Mouse (Mus musculus) stomach, embryonic 14.5 days (tissue): ENCODE measurements around the gene Trim47. TPM values are rescaled to one million over a fixed set of nuclear protein-coding genes. Genes with fewer than 3 reads are reported as not detected.

Experiments used
- ATAC-seq: fragments of 200-750 bp; cut with Nextera tagmentation; 2 replicates; pipeline ENCODE4 v1.8.0; 2017; ENCODE audit warnings: low read depth, moderate TSS enrichment; ENCODE audit not compliant: insufficient number of reproducible peaks, insufficient read depth, low FRiP score
- H3K27ac ChIP-seq: fragments of 300-500 bp; sonication (generic); 2 replicates; pipeline ENCODE4 v1.5.1; 2014; ENCODE audit warnings: mild to moderate bottlenecking, low read length, moderate library complexity, mixed read lengths
- H3K27me3 ChIP-seq: fragments of 300-500 bp; sonication (generic); 2 replicates; pipeline ENCODE4 v1.6.1; 2014; ENCODE audit warnings: low read length, control low read depth, mixed read lengths; ENCODE audit not compliant: control insufficient read depth, insufficient read depth
- H3K36me3 ChIP-seq: fragments of 300-500 bp; sonication (generic); 2 replicates; pipeline ENCODE4 v1.6.1; 2014; ENCODE audit warnings: mild to moderate bottlenecking, control low read depth, low read length, moderate library complexity, mixed read lengths; ENCODE audit not compliant: control insufficient read depth, insufficient read depth
- H3K4me1 ChIP-seq: fragments of 300-500 bp; sonication (generic); 2 replicates; pipeline ENCODE4 v1.6.1; 2014; ENCODE audit warnings: low read length, control low read depth, mixed read lengths; ENCODE audit not compliant: control insufficient read depth, insufficient read depth
- H3K4me2 ChIP-seq: fragments of 300-500 bp; sonication (generic); replicated peaks from 2 replicates; pipeline ENCODE4 v1.6.1; 2014; ENCODE audit warnings: low read depth, low read length, control low read depth
- H3K4me3 ChIP-seq: fragments of 300-500 bp; sonication (generic); 2 replicates; pipeline ENCODE4 v1.5.1; 2014; ENCODE audit warnings: low read depth, low read length, control low read depth
- H3K9ac ChIP-seq: fragments of 300-500 bp; sonication (generic); replicated peaks from 2 replicates; pipeline ENCODE4 v1.6.1; 2014; ENCODE audit warnings: low read depth, mild to moderate bottlenecking, control low read depth, low read length, moderate library complexity, mixed read lengths
- H3K9me3 ChIP-seq: fragments of 300-500 bp; sonication (generic); 2 replicates; pipeline ENCODE4 v1.6.1; 2016; ENCODE audit warnings: low read depth, low read length, control low read depth; ENCODE audit not compliant: control insufficient read depth
- WGBS: fragments of 180-500 bp; shearing (Covaris S2); extraction: QIAGEN DNeasy Blood & Tissue Kit; methylation state at CpG from one replicate; pipeline ENCODE4 v1.1.7; 2014; 5-methylcytosine and 5-hydroxymethylcytosine counted together
- polyA plus RNA-seq: library from polyadenylated mRNA; unstranded; fragments of >200 nt; fragmentation: Nextera tagmentation; extraction: Ambion mirVana; gene quantifications from 2 replicates; pipeline ENCODE4 v1.2.1, GENCODE M21; 2014

Gene Trim47
- polyA plus RNA-seq, 1 experiment from 2014 or later: 12.2 TPM

- no peak for ATAC-seq
- Histone ChIP-seq H3K27me3 (no peaks in the 10 kb centered on the region), H3K36me3 (peaks cover 18% of the 10 kb centered on the region), H3K4me3 (no peak overlapping the region), H3K9ac (no peak overlapping the region), H3K4me1 (no peaks in the 10 kb centered on the region), H3K27ac (no peak overlapping the region), H3K4me2 (no peak overlapping the region), H3K9me3 (no peaks in the 10 kb centered on the region)
- 66% methylated on average over 23 of the region's 23 CpGs for WGBS
Measured at GRCm38 (mm10) chr11:116064187-116064867, 62.7 kb downstream of the Trim47 start.

DNA sequence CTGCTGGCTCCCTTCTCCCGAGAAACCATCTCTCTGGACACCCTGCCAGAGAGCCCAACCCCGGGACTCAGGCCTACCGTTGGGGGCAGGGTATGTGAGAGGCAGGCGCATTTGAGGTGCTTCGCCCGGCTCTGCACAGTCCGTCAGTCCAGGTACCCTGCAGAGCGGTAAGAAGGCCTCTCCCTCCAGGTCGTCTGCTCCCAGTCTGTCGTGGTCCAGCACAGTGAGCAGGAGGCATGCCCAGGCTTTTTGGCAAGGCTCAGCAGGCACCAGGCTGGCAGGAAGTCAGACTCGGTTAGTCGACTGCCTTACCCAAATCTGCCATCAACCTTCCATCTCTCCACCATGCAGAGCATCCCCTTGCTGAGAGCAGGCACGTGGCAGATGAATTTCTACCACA lies 63.4 kb downstream of the Trim47 start:
- Histone ChIP-seq H3K4me3 (no peak overlapping the region), H3K9me3 (no peaks in the 10 kb centered on the region), H3K9ac (no peak overlapping the region), H3K36me3 (peaks cover 25% of the 10 kb centered on the region), H3K4me2 (no peak overlapping the region), H3K27ac (no peak overlapping the region), H3K4me1 (no peaks in the 10 kb centered on the region), H3K27me3 (no peaks in the 10 kb centered on the region)
- 71% methylated on average over 13 of the region's 13 CpGs for WGBS
- no peak for ATAC-seq

DNA sequence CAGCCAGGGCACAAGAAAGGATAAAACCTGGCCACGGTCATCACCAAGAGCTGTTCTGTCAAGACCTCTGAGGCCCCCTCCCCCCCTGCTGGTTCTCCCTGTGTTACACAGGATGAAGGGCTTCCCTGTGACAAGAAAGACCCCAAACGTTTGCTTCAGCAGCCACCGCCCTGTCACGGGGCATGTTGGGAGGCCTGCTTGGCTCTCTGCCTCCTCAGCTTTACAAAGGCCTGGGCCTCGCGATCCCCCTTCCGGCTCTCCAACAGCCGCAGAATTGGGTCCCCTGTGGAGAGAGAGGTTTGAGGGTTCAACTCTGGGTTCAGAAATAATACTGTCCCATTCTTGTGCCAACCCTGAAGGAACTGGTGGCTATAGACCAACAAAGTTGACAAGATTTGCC lies 64.5 kb downstream of the Trim47 start:
- no peak overlapping the region for H3K4me3 ChIP-seq
- no peaks in the 10 kb centered on the region for H3K9me3 ChIP-seq
- no peaks in the 10 kb centered on the region for H3K27me3 ChIP-seq
- H3K27ac ChIP-seq: no peak overlapping the region
- H3K4me1 ChIP-seq: no peaks in the 10 kb centered on the region
- peaks cover 35% of the 10 kb centered on the region for H3K36me3 ChIP-seq
- H3K9ac ChIP-seq: no peak overlapping the region
- ATAC-seq: no peak
- WGBS: 71% methylated on average over 8 of the region's 8 CpGs
- H3K4me2 ChIP-seq: no peak overlapping the region

DNA sequence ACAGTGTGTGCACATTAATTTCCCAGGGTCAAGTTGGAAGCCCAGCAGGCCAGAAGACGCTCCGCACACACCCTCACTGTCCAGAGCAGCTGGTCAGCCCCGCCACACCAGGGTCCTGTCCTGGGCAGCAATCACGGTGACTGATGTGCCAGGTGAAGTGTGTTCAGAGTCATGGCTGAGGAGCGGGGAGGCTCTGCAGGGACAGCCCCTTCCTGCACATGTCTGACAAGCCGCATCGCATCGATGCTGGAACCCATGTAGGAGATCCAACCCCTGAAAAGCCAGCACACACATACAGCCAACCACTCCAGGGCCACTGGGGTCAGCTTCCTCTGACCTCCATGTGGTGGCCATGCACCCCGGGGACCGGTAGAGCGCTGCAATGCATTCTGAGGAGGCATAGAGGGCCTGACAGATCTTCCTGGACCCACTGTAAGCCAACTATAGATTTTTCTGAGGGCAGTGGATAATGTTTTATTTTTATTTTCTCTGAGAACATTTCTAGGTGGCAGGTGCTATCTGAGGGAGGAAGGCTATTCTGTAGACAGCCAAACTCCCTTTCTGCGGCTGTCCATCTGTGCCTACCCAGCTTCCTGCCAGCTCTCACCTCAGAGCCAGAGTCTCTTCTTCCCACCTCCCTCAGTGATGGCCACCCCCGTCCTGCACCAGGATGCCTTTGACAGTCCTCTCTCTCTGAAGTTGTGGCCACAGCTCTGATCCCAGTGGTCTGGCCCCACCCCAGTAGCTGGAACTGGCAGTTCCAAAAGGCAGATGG lies 65.2 kb downstream of the Trim47 start:
- Histone ChIP-seq H3K4me3 (no peak overlapping the region), H3K27me3 (no peaks in the 10 kb centered on the region), H3K27ac (no peak overlapping the region), H3K36me3 (peaks cover 42% of the 10 kb centered on the region), H3K9ac (no peak overlapping the region), H3K9me3 (no peaks in the 10 kb centered on the region), H3K4me2 (no peak overlapping the region), H3K4me1 (no peaks in the 10 kb centered on the region)
- 83% methylated on average over 13 of the region's 13 CpGs for WGBS
- ATAC-seq: no peak

GRCm38 (mm10) chr11:116060596-116060995 lies 66.4 kb downstream of the Trim47 start:
- no peak overlapping the region for H3K4me2 ChIP-seq
- no peak overlapping the region for H3K9ac ChIP-seq
- no peak overlapping the region for H3K4me3 ChIP-seq
- H3K9me3 ChIP-seq: no peaks in the 10 kb centered on the region
- H3K27ac ChIP-seq: no peak overlapping the region
- peaks cover 52% of the 10 kb centered on the region for H3K36me3 ChIP-seq
- no peaks in the 10 kb centered on the region for H3K4me1 ChIP-seq
- WGBS: 72% methylated on average over 9 of the region's 9 CpGs
- ATAC-seq: no peak
- no peaks in the 10 kb centered on the region for H3K27me3 ChIP-seq

- WGBS: 93% methylated on average over 11 of the region's 11 CpGs
- H3K27me3 ChIP-seq: no peaks in the 10 kb centered on the region
- H3K27ac ChIP-seq: no peak overlapping the region
- no peak for ATAC-seq
- no peaks in the 10 kb centered on the region for H3K4me1 ChIP-seq
- H3K4me3 ChIP-seq: no peak overlapping the region
- H3K9me3 ChIP-seq: no peaks in the 10 kb centered on the region
- no peak overlapping the region for H3K9ac ChIP-seq
- no peak overlapping the region for H3K4me2 ChIP-seq
- H3K36me3 ChIP-seq: peaks cover 59% of the 10 kb centered on the region
Measured at GRCm38 (mm10) chr11:116059691-116060025, 67.4 kb downstream of the Trim47 start.

DNA sequence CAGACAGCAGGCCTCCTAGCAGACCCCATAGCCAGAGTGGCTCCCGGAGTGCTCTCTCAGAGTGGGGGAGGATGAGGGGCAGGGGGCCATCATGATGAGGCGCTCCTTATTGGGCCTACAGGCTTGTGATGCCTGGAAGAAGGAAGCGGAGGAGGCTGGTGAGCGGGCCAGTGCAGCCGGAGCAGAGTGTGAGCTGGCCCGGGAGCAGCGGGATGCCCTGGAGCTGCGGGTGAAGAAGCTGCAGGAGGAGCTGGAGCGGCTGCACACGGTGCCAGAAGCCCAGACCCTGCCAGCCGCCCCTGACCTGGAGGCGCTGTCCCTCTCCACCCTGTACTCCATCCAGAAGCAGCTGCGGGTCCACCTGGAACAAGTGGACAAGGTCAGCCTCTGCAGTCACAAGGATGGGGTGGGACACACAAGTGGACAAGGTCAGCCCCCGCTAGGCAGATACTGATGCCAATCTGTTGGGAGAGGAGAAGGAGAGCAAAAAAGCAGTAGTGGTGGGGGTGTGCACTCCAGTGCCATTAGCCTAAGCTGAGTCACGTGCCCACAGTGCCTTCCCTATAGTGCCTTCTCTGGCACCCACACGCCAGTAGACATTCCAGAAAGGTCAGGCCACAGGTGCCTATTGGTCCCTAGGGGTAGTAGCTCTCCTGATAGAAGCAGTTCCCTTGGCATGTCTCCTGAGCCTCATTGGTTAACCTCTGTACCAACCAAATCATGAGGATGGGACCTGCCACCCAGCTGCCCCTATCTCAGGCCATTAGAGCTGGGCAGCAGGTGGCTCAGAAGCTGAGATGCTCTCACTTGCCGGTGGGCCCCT lies 67.9 kb downstream of the Trim47 start:
- H3K4me3 ChIP-seq: no peak overlapping the region
- no peaks in the 10 kb centered on the region for H3K9me3 ChIP-seq
- H3K36me3 ChIP-seq: peaks cover 65% of the 10 kb centered on the region
- WGBS: 88% methylated on average over 17 of the region's 17 CpGs
- H3K27me3 ChIP-seq: no peaks in the 10 kb centered on the region
- H3K9ac ChIP-seq: no peak overlapping the region
- H3K4me1 ChIP-seq: no peaks in the 10 kb centered on the region
- ATAC-seq: no peak
- no peak overlapping the region for H3K4me2 ChIP-seq
- H3K27ac ChIP-seq: no peak overlapping the region

- Histone ChIP-seq H3K27ac (no peak overlapping the region), H3K4me3 (no peak overlapping the region), H3K36me3 (peaks cover 73% of the 10 kb centered on the region), H3K9ac (no peak overlapping the region), H3K27me3 (no peaks in the 10 kb centered on the region), H3K4me1 (no peaks in the 10 kb centered on the region), H3K9me3 (no peaks in the 10 kb centered on the region), H3K4me2 (no peak overlapping the region)
- no peak for ATAC-seq
- 68% methylated on average over 12 of the region's 12 CpGs for WGBS
Measured at GRCm38 (mm10) chr11:116058022-116058614, 68.9 kb downstream of the Trim47 start.
